Comparison of ENCODE assay signal across 8 mouse cellular contexts in the genomic region with DNA sequence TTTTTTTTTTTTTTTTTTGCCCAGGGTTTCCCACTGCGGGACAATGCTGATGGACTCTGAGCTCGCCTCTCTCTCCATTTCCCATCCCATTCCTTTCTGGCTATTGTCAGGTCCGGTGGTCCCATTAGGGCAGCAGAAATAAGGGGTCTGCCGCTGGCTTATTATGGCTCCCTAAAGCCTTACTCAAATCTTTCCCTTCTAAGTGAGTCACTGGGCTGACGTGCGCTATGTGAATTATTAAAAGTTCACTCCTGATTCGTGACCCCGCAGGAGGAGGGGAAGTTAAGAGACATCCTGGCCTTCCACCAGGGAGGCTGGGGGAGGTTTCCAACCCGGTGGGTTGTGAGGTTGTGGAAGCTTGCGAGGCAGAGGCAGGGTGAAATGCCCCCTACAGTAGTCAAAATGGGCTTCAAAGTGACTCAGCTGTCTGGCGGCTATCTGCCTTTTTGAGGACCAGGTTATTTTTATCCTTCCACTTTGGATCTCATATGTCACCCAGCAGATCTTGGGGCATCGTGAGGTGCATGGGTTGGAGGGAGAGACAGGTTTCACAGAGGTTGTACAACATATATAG. TPM values are rescaled to one million over a fixed set of nuclear protein-coding genes. Genes with fewer than 3 reads are reported as not detected.
A peak's percentile ranks its signal among the peaks of the same experiment; 100 is the strongest.
DNase-seq lines count a peak whose midpoint lies in the region; ATAC-seq lines count a peak whose summit lies in the region.

No protein-coding gene starts in this region.

- ATAC-seq in liver, embryonic 11.5 days (replicated peaks; ENCODE audit: low FRiP score): no peak
- no peak for ATAC-seq in embryonic facial prominence, embryonic 12.5 days (ENCODE audit: insufficient number of reproducible peaks, insufficient read depth, low FRiP score, low TSS enrichment)
- ATAC-seq in heart, embryonic 12.5 days (ENCODE audit: insufficient number of reproducible peaks, low FRiP score): no peak
- ATAC-seq in limb, embryonic 15.5 days (ENCODE audit: insufficient number of reproducible peaks, low FRiP score, low TSS enrichment, low read depth): no peak
- no peak for ATAC-seq in stomach, embryonic 16.5 days (ENCODE audit: insufficient read depth, low FRiP score)

- peaks cover 22% of the 10 kb centered on the region for H3K27me3 ChIP-seq in liver, embryonic 11.5 days (replicated peaks; ENCODE audit: control insufficient read depth, insufficient read depth, low read length)
- H3K27me3 ChIP-seq in embryonic facial prominence, embryonic 12.5 days: no peaks in the 10 kb centered on the region
- no peaks in the 10 kb centered on the region for H3K27me3 ChIP-seq in heart, embryonic 12.5 days (replicated peaks)
- no peaks in the 10 kb centered on the region for H3K27me3 ChIP-seq in limb, embryonic 15.5 days
- H3K27me3 ChIP-seq in stomach, embryonic 16.5 days (ENCODE audit: control insufficient read depth, insufficient read depth, low read length): no peaks in the 10 kb centered on the region

- H3K4me2 ChIP-seq in liver, embryonic 11.5 days: peak overlapping the region; percentile 73
- peak overlapping the region; percentile 74 for H3K4me2 ChIP-seq in embryonic facial prominence, embryonic 12.5 days (replicated peaks)
- H3K4me2 ChIP-seq in heart, embryonic 12.5 days: peak overlapping the region; percentile 67
- H3K4me2 ChIP-seq in limb, embryonic 15.5 days: peak overlapping the region; percentile 89
- H3K4me2 ChIP-seq in stomach, embryonic 16.5 days (ENCODE audit: low read depth, low read length): peak overlapping the region; percentile 79

- H3K4me3 ChIP-seq in liver, embryonic 11.5 days (ENCODE audit: low read depth, low read length): peak overlapping the region; percentile 59
- H3K4me3 ChIP-seq in embryonic facial prominence, embryonic 12.5 days: peak overlapping the region; percentile 73
- peak overlapping the region; percentile 88 for H3K4me3 ChIP-seq in heart, embryonic 12.5 days
- H3K4me3 ChIP-seq in limb, embryonic 15.5 days: peak overlapping the region; percentile 80
- H3K4me3 ChIP-seq in stomach, embryonic 16.5 days (replicated peaks; ENCODE audit: low read length): peak overlapping the region; percentile 61

- 7% methylated on average over 12 of the region's 12 CpGs for WGBS in liver, embryonic 11.5 days
- 6% methylated on average over 12 of the region's 12 CpGs for WGBS in embryonic facial prominence, embryonic 12.5 days
- 2% methylated on average over 12 of the region's 12 CpGs for WGBS in heart, embryonic 12.5 days
- 5% methylated on average over 12 of the region's 12 CpGs for WGBS in limb, embryonic 15.5 days
- 5% methylated on average over 12 of the region's 12 CpGs for WGBS in stomach, embryonic 16.5 days

- no peaks in the 10 kb centered on the region for H3K36me3 ChIP-seq in liver, embryonic 11.5 days (ENCODE audit: control insufficient read depth, insufficient read depth, low read length)
- H3K36me3 ChIP-seq in embryonic facial prominence, embryonic 12.5 days: no peaks in the 10 kb centered on the region
- H3K36me3 ChIP-seq in heart, embryonic 12.5 days: no peaks in the 10 kb centered on the region
- no peaks in the 10 kb centered on the region for H3K36me3 ChIP-seq in limb, embryonic 15.5 days
- no peaks in the 10 kb centered on the region for H3K36me3 ChIP-seq in stomach, embryonic 16.5 days (ENCODE audit: control insufficient read depth, insufficient read depth, low read length)

- no peak overlapping the region for H3K27ac ChIP-seq in liver, embryonic 11.5 days (ENCODE audit: low read depth, low read length)
- no peak overlapping the region for H3K27ac ChIP-seq in embryonic facial prominence, embryonic 12.5 days
- H3K27ac ChIP-seq in heart, embryonic 12.5 days (ENCODE audit: poor library complexity, severe bottlenecking): peak overlapping the region; percentile 97
- H3K27ac ChIP-seq in limb, embryonic 15.5 days: no peak overlapping the region
- no peak overlapping the region for H3K27ac ChIP-seq in stomach, embryonic 16.5 days (ENCODE audit: low read length)

- no peak overlapping the region for H3K9ac ChIP-seq in liver, embryonic 11.5 days (ENCODE audit: low read depth, low read length)
- H3K9ac ChIP-seq in embryonic facial prominence, embryonic 12.5 days: 0 out of 2 replicates have a peak overlapping the region, but pooled peaks have one; percentile 10
- H3K9ac ChIP-seq in heart, embryonic 12.5 days: peak overlapping the region; percentile 91
- H3K9ac ChIP-seq in limb, embryonic 15.5 days: no peak overlapping the region
- peak overlapping the region; percentile 79 for H3K9ac ChIP-seq in stomach, embryonic 16.5 days (ENCODE audit: low read length)

- H3K4me1 ChIP-seq in liver, embryonic 11.5 days (replicated peaks; ENCODE audit: control insufficient read depth, insufficient read depth, low read length): no peaks in the 10 kb centered on the region; the same call in 1 of the 2 replicates
- H3K4me1 ChIP-seq in embryonic facial prominence, embryonic 12.5 days: peaks cover 9% of the 10 kb centered on the region; the same call in 1 of the 2 replicates
- peaks cover 51% of the 10 kb centered on the region for H3K4me1 ChIP-seq in heart, embryonic 12.5 days (replicated peaks)
- peaks cover 5% of the 10 kb centered on the region for H3K4me1 ChIP-seq in limb, embryonic 15.5 days
- peaks cover 15% of the 10 kb centered on the region for H3K4me1 ChIP-seq in stomach, embryonic 16.5 days (ENCODE audit: control insufficient read depth, insufficient read depth, low read length)

- H3K9me3 ChIP-seq in liver, embryonic 11.5 days (ENCODE audit: control insufficient read depth, low read length): no peaks in the 10 kb centered on the region
- no peaks in the 10 kb centered on the region for H3K9me3 ChIP-seq in embryonic facial prominence, embryonic 12.5 days
- H3K9me3 ChIP-seq in heart, embryonic 12.5 days (replicated peaks): no peaks in the 10 kb centered on the region
- H3K9me3 ChIP-seq in limb, embryonic 15.5 days: no peaks in the 10 kb centered on the region
- no peaks in the 10 kb centered on the region for H3K9me3 ChIP-seq in stomach, embryonic 16.5 days (replicated peaks; ENCODE audit: control insufficient read depth, low read length)

- peak; percentile 35 for DNase-seq in liver, embryonic 11.5 days (ENCODE audit: low spot score)
- DNase-seq in liver: no peak
- no peak for DNase-seq in testis, postnatal 10 days (ENCODE audit: low spot score)
- DNase-seq in natural killer cell, adult 2 months (ENCODE audit: low spot score in 2 of 2): no peak

RNA-seq across cellular contexts. Expression of a gene that starts 1.1 kb away (rescaled TPM):
- 3.1 and 3.6 TPM in 2 replicates for polyA plus RNA-seq in liver, embryonic 11.5 days (2014; fragmentation: Nextera tagmentation; extraction: Ambion mirVana)
- 7.5 and 8.6 TPM in 2 replicates for polyA plus RNA-seq in embryonic facial prominence, embryonic 12.5 days (2016; fragmentation: Nextera tagmentation; extraction: Ambion mirVana)
- polyA plus RNA-seq in heart, embryonic 12.5 days (2016; fragmentation: Nextera tagmentation; extraction: Ambion mirVana): 50.4 and 51.8 TPM in 2 replicates
- 4.7 and 9.0 TPM in 2 replicates for polyA plus RNA-seq in limb, embryonic 15.5 days (2015; fragmentation: Nextera tagmentation; extraction: Ambion mirVana)
- polyA plus RNA-seq in stomach, embryonic 16.5 days (2015; fragmentation: Nextera tagmentation; extraction: Ambion mirVana): 2.9 and 5.6 TPM in 2 replicates

Comparison
In these comparisons a context has a peak if more than half of its experiments do, and no peak if none do; other contexts are left out.
1. H3K9ac ChIP-seq: peak in embryonic facial prominence, embryonic 12.5 days (single experiment), heart, embryonic 12.5 days (single experiment) and stomach, embryonic 16.5 days (single experiment); none in liver, embryonic 11.5 days (single experiment) and limb, embryonic 15.5 days (single experiment).
2. Peak in every context shown above with its lines, with median percentiles within 50 percentile points of each other: H3K4me2 ChIP-seq and H3K4me3 ChIP-seq.